Mouse (Mus musculus) hindbrain, postnatal 0 days (tissue): ENCODE data around the gene Nrm. TPM values are rescaled to one million over a fixed set of nuclear protein-coding genes. Genes with fewer than 3 reads are reported as not detected.
A peak's percentile ranks its signal among the peaks of the same experiment; 100 is the strongest.

ENCODE experiments used
- ATAC-seq: fragments of 200-750 bp; cut with Nextera tagmentation; 2 replicates; pipeline ENCODE4 v1.8.0; 2017; ENCODE audit warnings: mild to moderate bottlenecking, moderate TSS enrichment, moderate library complexity
- DNase-seq: peaks from one replicate; pipeline ENCODE4 v3.0.0-alpha.2; 2015; ENCODE audit warnings: low spot score
- H3K27ac ChIP-seq: fragments of 300-500 bp; sonication (generic); 2 replicates; pipeline ENCODE4 v1.5.1; 2014; ENCODE audit warnings: mild to moderate bottlenecking
- H3K27me3 ChIP-seq: fragments of 300-500 bp; sonication (generic); 2 replicates; pipeline ENCODE4 v1.6.1; 2014; ENCODE audit warnings: low read length, mixed read lengths; ENCODE audit not compliant: insufficient read depth
- H3K36me3 ChIP-seq: fragments of 300-500 bp; sonication (generic); 2 replicates; pipeline ENCODE4 v1.6.1; 2014; ENCODE audit warnings: low read length, mixed read lengths; ENCODE audit not compliant: insufficient read depth
- H3K4me1 ChIP-seq: fragments of 300-500 bp; sonication (generic); 2 replicates; pipeline ENCODE4 v1.6.1; 2014; ENCODE audit warnings: antibody characterized with exemption, low read length, mixed read lengths; ENCODE audit not compliant: insufficient read depth
- H3K4me2 ChIP-seq: fragments of 300-500 bp; sonication (generic); 2 replicates; pipeline ENCODE4 v1.6.1; 2014; ENCODE audit warnings: low read depth, mild to moderate bottlenecking, low read length, moderate library complexity, mixed read lengths
- H3K4me3 ChIP-seq: fragments of 300-500 bp; sonication (generic); 2 replicates; pipeline ENCODE4 v1.5.1; 2014; ENCODE audit warnings: low read length
- H3K9ac ChIP-seq: fragments of 300-500 bp; sonication (generic); replicated peaks from 2 replicates; pipeline ENCODE4 v1.6.1; 2014; ENCODE audit warnings: mild to moderate bottlenecking, low read length, moderate library complexity, mixed read lengths
- H3K9me3 ChIP-seq: fragments of 300-500 bp; sonication (generic); 2 replicates; pipeline ENCODE4 v1.6.1; 2016; ENCODE audit warnings: low read length, mixed read lengths
- CTCF ChIP-seq: IDR thresholded peaks from 2 replicates; pipeline ENCODE4 v1.5.1; 2016; ENCODE audit warnings: antibody characterized with exemption, control low read depth, low read depth
- WGBS: fragments of 180-500 bp; shearing (Covaris S2); extraction: QIAGEN DNeasy Blood & Tissue Kit; methylation state at CpG from one replicate; pipeline ENCODE4 v1.1.7; 2014; 5-methylcytosine and 5-hydroxymethylcytosine counted together
- polyA plus RNA-seq: library from polyadenylated mRNA; unstranded; fragments of >200 nt; fragmentation: Nextera tagmentation; extraction: Ambion mirVana; gene quantifications from 2 replicates; pipeline ENCODE4 v1.2.1, GENCODE M21; 2015
- total RNA-seq: library from RNA; depleted of rRNA; stranded (reverse); fragments of >200 nt; gene quantifications from 2 replicates; pipeline ENCODE4 v1.2.3, GENCODE M21; 2014

Gene Nrm
- total and polyA plus RNA-seq, 2 experiments from 2014 or later, result 24.6 to 27.2 TPM

DNA sequence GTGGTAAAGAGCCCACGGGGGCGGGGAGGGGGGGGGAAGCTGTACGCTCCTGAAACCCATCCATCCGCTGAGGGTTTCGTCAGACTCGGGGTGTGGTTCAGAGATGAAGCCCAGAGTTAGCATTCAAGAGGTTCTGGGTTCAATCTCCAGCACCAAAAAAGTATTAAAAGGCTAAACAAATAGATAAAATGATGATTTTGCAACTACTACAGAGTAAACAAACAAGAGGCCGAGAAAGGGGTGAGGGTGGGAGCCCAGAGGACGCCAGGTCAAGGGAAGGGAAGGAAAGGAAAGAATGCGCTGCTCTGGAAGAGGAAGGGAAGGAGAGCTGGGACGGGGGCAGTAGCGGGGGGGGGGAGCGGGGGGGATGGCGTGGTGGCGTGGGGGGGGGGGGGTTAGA lies 44.4 kb upstream of the Nrm start:
- DNase-seq (no peak), ATAC-seq (no peak)
- H3K4me1 ChIP-seq, result peaks cover 4% of the 10 kb centered on the region; the same call in 1 of the 2 replicates
- no peaks in the 10 kb centered on the region for H3K9me3 ChIP-seq
- no peak overlapping the region for H3K27ac ChIP-seq
- no peak overlapping the region for H3K4me3 ChIP-seq
- TF ChIP-seq CTCF, result no peak
- no peaks in the 10 kb centered on the region for H3K36me3 ChIP-seq
- WGBS, result 47% methylated on average over 8 of the region's 14 CpGs
- no peak overlapping the region for H3K9ac ChIP-seq
- no peak overlapping the region for H3K4me2 ChIP-seq
- H3K27me3 ChIP-seq, result no peaks in the 10 kb centered on the region

DNA sequence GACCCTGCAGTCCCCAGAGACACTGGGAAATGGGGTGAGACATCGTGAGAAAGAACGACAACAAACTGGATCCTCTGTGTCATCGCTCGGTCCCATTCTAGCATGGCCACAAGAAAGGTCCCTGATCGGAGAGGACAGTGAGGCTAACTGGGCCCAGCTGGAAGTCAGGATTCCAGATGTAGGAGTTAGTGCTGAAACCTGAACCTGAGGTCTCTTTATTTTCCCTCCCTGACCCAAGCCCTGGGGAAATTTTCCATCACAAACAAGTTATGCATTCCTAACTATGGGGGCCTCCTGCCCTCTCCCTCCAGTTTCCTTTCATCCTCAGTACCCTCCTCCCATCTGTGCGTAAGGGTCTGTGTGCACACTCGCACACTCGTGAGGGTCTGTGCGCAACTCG lies 43.9 kb upstream of the Nrm start:
- no peak for DNase-seq
- peaks cover 4% of the 10 kb centered on the region for H3K4me1 ChIP-seq
- H3K4me2 ChIP-seq, result no peak overlapping the region
- H3K27ac ChIP-seq, result no peak overlapping the region
- H3K9me3 ChIP-seq, result no peaks in the 10 kb centered on the region
- no peak overlapping the region for H3K9ac ChIP-seq
- 58% methylated on average over 10 of the region's 10 CpGs for WGBS
- no peak for TF ChIP-seq CTCF
- H3K27me3 ChIP-seq, result no peaks in the 10 kb centered on the region
- H3K4me3 ChIP-seq, result no peak overlapping the region
- no peak for ATAC-seq
- no peaks in the 10 kb centered on the region for H3K36me3 ChIP-seq

DNA sequence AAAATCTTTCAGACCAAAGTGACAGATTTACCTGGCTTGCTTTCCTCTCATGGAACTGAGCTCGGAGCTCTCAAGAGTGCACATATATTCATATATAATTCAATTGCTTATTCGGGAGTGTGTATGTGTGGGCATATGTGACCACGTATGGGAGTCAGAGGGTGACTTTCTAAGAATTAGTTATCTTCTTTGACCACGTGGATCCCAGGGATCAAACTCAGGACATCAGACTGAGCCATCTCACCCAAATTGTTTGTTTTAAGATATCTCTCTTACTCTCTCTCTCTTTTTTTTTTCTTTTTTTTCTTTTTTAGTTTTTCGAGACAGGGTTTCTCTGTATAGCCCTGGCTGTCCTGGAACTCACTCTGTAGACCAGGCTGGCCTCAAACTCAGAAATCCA lies 41.0 kb upstream of the Nrm start:
- WGBS, result 84% methylated on average over 5 of the region's 5 CpGs
- no peak for ATAC-seq
- Histone ChIP-seq H3K4me3 (no peak overlapping the region), H3K9me3 (no peaks in the 10 kb centered on the region), H3K27ac (no peak overlapping the region), H3K27me3 (no peaks in the 10 kb centered on the region), H3K9ac (no peak overlapping the region), H3K4me2 (no peak overlapping the region), H3K4me1 (peaks cover 4% of the 10 kb centered on the region), H3K36me3 (no peaks in the 10 kb centered on the region)
- TF ChIP-seq CTCF, result no peak
- no peak for DNase-seq

DNA sequence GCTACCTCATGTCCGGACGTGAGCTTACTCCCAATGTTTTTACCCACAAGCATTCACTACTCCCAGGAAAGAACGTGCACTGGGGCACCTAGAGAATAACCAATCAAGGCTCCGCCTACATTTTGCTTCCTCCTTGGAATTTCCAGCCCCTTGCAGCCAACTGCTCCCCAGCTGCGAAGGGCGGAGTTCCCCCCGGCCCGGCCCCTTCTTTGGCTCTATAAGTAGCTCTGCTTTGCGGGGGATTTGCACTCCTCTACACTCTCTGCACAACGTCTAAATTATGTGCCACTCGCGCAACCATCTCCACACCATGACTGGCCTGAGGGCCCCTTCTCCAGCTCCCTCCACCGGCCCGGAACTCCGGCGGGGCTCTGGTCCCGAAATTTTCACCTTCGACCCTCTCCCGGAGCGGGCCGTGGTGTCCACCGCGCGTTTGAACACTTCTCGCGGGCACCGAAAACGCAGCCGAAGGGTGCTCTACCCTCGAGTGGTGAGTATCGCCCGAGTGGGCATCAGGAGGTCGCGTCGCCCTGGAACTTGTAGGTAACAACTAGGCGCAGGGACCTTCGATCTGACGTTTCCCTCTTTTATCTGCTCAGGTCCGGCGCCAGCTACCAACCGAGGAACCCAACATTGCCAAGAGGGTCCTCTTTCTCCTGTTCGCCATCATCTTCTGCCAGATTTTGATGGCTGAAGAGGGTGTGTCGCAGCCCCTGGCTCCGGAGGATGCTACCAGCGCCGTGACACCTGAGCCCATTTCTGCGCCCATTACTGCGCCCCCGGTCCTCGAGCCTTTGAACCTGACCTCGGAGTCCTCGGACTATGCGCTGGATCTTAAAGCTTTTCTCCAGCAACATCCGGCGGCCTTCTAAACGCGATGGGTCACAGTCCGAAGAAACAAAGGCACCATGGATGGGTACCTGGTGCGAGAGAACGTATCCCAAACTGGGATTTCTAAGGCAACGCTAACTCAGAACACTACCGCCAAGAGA lies 39.4 kb upstream of the Nrm start, which contains the start of gene Ier3:
Gene Ier3 (plus strand): TSS at position 246 of the 992 bp plus-strand sequence.
- DNase-seq (peak; percentile 80), ATAC-seq (peak; percentile 36; the same call in 1 of the 2 replicates)
- H3K4me3 ChIP-seq, result peak within 1 kb of the TSS; percentile 70
- H3K4me1 ChIP-seq, result peaks cover 4% of the 10 kb centered on the region
- WGBS, result under 1% methylated on average over 62 of the region's 62 CpGs
- H3K27me3 ChIP-seq, result no peaks in the 10 kb centered on the region
- H3K36me3 ChIP-seq, result 0 out of 2 replicates have a peak, but pooled peaks cover 5% of the 10 kb centered on the region
- H3K4me2 ChIP-seq, result peak within 1 kb of the TSS; percentile 91
- H3K9ac ChIP-seq, result peak within 1 kb of the TSS; percentile 77
- no peak for TF ChIP-seq CTCF
- peak within 1 kb of the TSS; percentile 82 for H3K27ac ChIP-seq
- H3K9me3 ChIP-seq, result no peaks in the 10 kb centered on the region

DNA sequence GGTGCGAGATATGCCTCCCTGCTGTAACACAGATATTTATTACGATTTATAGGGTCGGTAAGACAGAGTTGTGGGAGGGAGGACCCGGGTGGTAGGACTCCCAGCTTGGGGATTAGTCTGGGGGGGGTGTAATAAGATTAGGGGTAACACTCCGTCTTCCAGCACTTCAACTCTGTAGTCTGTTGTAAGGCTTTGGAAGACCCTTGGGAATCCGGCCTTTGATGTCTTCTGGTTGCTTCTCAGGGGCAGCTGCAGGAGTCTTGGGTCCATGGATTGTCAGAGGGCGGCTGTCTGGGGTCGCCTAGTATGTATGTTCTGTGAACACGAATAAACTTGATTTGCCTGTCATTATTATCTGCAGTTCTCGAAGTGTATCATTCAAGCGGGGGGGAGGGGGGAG lies 38.6 kb upstream of the Nrm start:
- peaks cover 4% of the 10 kb centered on the region for H3K4me1 ChIP-seq
- H3K4me2 ChIP-seq, result peak overlapping the region; percentile 91
- WGBS, result 2% methylated on average over 11 of the region's 11 CpGs
- no peak; the same call in 1 of the 2 replicates for ATAC-seq
- no peaks in the 10 kb centered on the region for H3K9me3 ChIP-seq
- 0 out of 2 replicates have a peak, but pooled peaks cover 5% of the 10 kb centered on the region for H3K36me3 ChIP-seq
- peak overlapping the region; percentile 70 for H3K4me3 ChIP-seq
- H3K9ac ChIP-seq, result peak overlapping the region; percentile 77
- peak; percentile 53 for DNase-seq
- TF ChIP-seq CTCF, result no peak
- no peaks in the 10 kb centered on the region for H3K27me3 ChIP-seq
- H3K27ac ChIP-seq, result peak overlapping the region; percentile 82

DNA sequence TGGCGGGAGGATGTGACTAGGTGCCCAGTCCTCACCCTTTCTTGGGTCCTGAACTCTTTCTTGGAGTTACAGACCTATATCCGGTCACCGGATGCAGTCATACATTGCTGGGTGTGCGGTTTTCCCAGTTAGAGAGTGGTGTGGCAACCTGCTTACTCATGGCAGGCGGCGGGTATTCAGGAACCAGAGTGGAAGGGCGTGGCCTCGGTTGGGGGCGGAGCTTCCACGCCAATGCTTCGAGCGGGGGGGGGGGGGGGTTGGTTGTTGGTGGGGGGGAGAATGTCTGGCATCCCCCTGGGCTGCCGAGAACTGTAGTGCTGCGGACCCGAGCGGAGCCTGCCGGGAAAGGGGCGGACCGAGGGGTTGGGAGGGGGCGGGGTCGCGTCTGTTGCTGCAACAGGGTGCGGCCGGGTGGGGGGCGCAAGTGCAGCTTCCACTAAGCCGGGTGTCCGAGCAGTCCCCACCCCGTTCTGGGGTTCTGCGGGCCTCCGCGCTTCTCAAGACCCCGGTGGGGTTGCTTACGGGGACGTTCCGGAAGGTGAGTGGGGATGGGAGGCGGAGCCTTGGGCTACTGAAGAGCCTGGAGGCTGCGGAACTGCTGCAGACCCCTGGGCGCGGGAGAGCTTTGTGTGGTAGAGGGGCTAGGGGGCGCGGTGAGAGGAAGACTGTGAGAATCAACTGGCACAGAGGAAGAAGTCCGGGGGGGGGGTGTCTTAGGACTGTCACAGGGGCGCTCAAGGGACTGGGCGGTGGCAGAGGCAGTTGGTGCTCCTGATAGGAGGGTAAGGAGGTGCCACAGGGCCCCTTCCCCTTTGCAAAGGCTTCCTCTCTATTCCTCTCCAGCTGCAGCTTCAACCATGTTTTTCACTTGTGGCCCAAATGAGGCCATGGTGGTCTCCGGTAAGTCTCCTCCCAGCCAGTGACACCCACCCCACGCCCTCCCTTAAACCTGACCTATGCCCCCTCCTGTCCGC lies 37.9 kb upstream of the Nrm start, which contains the start of gene Flot1:
Gene Flot1 (plus strand): TSS at position 267 of the 974 bp plus-strand sequence.
- Histone ChIP-seq H3K27me3 (no peaks in the 10 kb centered on the region), H3K27ac (peak within 1 kb of the TSS; percentile 82), H3K9ac (peak within 1 kb of the TSS; percentile 77), H3K4me1 (peaks cover 4% of the 10 kb centered on the region), H3K9me3 (no peaks in the 10 kb centered on the region), H3K36me3 (0 out of 2 replicates have a peak, but pooled peaks cover 5% of the 10 kb centered on the region), H3K4me2 (peak within 1 kb of the TSS; percentile 91), H3K4me3 (peak within 1 kb of the TSS; percentile 70)
- ATAC-seq (peak; percentile 88), DNase-seq (peak; percentile 92)
- TF ChIP-seq CTCF, result peak; percentile 15; the same call in 1 of the 2 replicates
- WGBS, result under 1% methylated on average over 39 of the region's 47 CpGs
